Mouse (Mus musculus) cerebellum, adult 18-20 months (tissue): Measurements from ENCODE around the gene Gabpb1.

ENCODE experiments used
- DNase-seq, 2 experiments: peaks; one replicate each; pipeline ENCODE4 v3.0.0; 2021

Gene Gabpb1

DNA sequence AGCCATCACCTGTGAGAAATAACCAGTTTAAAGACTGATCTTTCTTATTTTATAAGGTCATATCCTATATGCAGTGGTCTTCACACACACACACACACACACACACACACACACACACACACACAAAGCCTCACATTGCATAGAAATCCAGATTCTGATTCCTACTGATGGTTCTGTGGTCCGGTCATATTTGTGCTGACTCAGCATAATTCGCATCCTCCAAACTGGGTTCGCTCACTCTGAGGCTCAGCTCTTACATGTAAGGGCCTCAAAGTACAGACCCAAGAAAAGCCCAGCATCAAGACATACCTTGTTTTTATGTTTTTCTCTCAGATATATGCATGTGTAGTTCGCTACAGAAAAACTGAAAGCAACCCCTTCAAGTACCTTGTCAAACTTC is 84.8 kb downstream of the Gabpb1 start:
- no peak for DNase-seq

DNA sequence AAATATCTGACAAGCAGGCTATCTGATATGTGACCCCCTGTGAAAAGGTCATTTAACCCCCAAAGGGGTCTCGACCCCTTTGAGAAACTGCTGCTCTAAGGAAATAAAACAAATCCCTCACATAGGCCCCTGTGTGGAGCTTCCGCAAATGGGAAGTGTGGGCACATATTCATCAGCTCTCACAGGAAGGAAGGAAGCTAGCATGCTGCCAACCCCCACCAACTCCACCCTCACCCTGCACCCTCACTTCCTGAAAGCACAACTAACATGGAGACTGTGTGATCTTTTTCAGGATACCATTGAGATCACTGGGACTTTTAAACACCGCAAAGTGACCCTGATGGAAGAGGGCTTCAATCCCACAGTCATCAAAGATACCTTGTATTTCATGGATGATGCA is 88.7 kb downstream of the Gabpb1 start:
- DNase-seq: no peak

DNA sequence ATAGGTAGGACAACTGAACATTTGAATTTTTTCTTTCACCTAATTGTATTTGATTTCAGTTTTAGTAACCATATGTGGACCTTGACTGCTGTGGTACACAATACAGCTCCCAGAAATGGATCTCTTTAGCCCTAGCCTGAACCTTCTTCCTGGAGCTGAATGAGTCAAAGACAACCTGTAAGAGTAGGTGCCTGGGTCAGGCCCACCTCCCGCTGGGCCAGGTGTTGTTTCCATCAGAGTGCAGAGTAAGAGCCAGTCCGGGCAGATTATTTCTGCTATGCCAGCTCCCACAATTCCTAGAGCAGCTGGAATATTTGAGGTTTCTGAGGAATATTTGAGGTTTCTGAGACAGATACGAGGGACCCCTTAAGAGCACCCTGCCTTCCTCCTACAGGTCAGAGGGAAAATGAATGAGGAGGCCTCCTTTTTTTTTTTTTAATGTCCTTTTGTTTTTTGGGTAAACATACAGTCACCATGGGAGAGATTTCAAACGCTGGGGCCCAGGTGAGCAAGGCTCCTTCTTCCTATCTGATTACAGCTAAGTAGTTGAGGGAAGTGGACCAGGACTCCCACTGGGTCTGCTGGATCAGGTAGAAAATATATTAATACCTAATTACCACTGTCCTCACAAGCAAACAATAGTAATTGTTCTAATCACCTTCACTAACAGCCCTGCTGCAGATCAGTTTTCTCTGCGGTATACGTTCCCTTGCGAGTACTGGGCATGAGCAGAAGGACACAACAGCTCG is 91.3 kb downstream of the Gabpb1 start:
- DNase-seq: no peak

DNA sequence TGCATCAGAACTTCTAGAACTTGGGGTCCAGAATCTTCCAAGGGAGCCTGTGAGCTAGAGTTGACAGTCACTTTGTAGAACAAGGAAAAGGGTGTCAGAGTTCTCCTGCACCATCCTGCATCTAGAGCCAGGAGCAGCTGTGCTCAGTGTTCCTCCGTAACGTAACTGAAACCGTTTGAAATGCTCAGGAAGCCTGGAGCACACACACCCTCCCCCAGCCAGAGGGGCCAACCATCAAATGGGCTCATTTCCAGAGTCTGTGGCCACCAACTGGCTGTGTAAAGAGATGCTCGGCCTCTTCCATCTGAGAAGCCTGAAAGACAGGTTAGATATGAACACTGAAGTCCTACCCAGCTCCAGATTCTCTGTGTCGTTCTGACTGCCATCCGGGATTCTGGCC is 92.2 kb downstream of the Gabpb1 start:
- DNase-seq: no peak

DNA sequence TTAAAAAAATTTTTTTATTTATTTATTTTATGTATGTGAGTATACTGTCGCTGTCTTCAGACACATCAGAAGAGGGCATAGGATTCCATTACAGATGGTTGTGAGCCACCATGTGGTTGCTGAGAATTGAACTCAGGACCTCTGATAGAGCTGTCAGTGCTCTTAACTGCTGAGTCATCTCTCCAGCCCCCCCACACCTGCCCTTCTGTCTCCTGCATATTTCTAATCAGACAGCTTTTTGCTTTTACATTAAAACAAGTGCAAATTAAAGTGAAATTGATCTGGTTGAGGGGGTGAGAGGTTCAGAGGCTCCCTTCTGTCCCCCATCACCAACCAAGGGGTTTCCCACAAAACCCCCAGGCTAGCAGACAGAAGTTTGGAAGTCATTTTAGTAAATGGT is 96.9 kb downstream of the Gabpb1 start:
- DNase-seq: no peak
